Comparison of ENCODE assay signal across 19 mouse cellular contexts in the genomic region with DNA sequence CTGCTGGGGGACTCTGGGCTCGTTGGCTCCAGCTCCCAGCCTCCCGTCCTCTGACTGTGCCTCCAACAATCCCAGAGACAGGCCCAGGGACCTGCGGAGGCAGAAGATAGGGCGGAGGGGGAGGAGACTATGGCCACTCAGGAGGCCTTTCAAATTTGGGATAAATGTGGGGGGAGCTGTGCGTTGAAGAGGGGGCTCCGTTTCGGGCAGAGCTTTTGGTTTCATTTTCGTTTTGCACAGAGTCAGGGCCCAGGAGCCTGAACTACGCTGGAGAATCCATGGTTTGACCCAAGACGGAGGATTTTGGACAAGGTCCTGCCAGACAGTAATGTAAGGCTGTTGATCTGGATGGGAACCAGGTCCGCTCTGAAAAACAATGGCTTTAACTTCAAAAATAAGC.
"Had no signal": no experiment of that assay in that cellular context is flagged by ENCODE, and none has a peak within 500 bp of the region (broad histone marks: within the 10 kb centered on the region; RNA-seq: fewer than 3 reads in every experiment).

No protein-coding gene starts in this region.

- H3K36me3 ChIP-seq: midbrain, embryonic 10.5 days; midbrain, embryonic 12.5 days; neural tube, embryonic 13.5 days; neural tube, embryonic 15.5 days; stomach, embryonic 15.5 days had no signal

- H3K4me1 ChIP-seq: midbrain, embryonic 10.5 days; midbrain, embryonic 12.5 days; neural tube, embryonic 13.5 days; neural tube, embryonic 15.5 days; stomach, embryonic 15.5 days had no signal

- ATAC-seq: midbrain, embryonic 16.5 days had no signal

- H3K27me3 ChIP-seq: midbrain, embryonic 12.5 days; neural tube, embryonic 13.5 days; neural tube, embryonic 15.5 days; stomach, embryonic 15.5 days had no signal

- H3K4me3 ChIP-seq: midbrain, embryonic 10.5 days; midbrain, embryonic 12.5 days; myocyte; neural tube, embryonic 13.5 days; neural tube, embryonic 15.5 days; stomach, embryonic 15.5 days had no signal

- H3K9ac ChIP-seq: lung, embryonic 14.5 days; midbrain, embryonic 12.5 days; neural tube, embryonic 13.5 days; neural tube, embryonic 15.5 days; stomach, embryonic 15.5 days had no signal

- DNase-seq: lung, adult 18-20 months; lung, embryonic 14.5 days; lung, postnatal 10 days; lung, postnatal 4 days; midbrain, embryonic 14.5 days; retina, postnatal 1 day; right cerebral cortex, adult 18-20 months; right cerebral cortex, postnatal 25 days; thymus, adult 2 months; thymus, postnatal 25 days; thymus, postnatal 4 days had no signal

- H3K27ac ChIP-seq: midbrain, embryonic 10.5 days; midbrain, embryonic 12.5 days; neural tube, embryonic 13.5 days; neural tube, embryonic 15.5 days; stomach, embryonic 15.5 days; stomach, postnatal 0 days had no signal

- H3K4me2 ChIP-seq: lung, embryonic 14.5 days; midbrain, embryonic 12.5 days; neural tube, embryonic 13.5 days; neural tube, embryonic 15.5 days; stomach, embryonic 15.5 days had no signal
